Mouse (Mus musculus): ENCODE measurements around the gene Zfp94. TPM values are rescaled to one million over a fixed set of nuclear protein-coding genes. Genes with fewer than 3 reads are reported as not detected.

The Zfp94 gene
- polyA plus RNA-seq, 1 experiment: not detected

DNA sequence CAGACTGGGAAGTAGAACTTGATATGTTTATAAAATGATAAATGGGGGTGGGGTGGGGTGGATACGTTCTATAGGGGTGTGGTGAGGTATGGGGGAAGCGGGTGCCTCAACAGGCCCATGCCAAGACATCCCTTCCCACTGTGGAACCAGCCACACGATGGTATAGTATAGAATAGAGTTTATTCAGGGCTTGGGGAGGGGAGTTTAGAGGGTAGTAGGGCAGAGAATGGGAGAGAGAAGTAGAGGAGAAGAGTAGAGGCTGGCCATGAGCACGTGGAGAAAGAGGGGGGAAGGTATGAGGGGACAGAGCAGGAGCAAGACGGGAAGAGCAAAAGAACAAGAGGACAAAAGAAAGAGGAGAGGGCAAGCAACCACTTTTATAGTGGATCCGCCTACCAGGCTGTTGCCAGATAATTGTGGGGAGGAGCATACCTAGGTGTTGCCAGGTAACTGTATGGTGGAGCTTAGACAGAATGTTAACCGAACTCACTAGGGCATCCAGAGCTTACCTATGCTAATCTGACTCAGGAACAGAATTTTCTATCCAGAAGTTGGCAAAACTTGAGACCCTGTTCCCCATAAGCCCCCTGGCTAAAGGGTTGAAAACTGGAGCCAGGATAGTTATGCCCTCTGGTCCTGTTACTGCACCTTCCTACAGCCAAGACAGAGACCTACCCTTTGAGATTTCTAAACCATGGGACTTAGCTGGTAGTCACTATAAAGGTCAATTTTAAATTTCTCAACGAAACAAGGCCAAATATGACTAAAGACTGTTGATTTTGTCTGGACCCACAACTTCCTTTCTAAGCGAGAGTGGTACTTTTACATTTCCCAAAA is 62.5 kb downstream of the Zfp94 start:
- 57% methylated on average over 9 of the region's 9 CpGs for WGBS
- Histone ChIP-seq H3K4me1 (ENCODE audit: control insufficient read depth, insufficient read depth, low read length) (peaks cover 12% of the 10 kb centered on the region), H3K27ac (ENCODE audit: insufficient read depth, low read depth, low read length) (no peak overlapping the region), H3K4me3 (ENCODE audit: insufficient read depth, low read depth, low read length) (no peak overlapping the region)
- no peak for TF ChIP-seq CTCF (IDR thresholded peaks at IDR 0.05; ENCODE audit: insufficient read depth, low read depth, low read length)
- TF ChIP-seq POLR2A (IDR thresholded peaks at IDR 0.05; ENCODE audit: insufficient read depth, low read depth, low read length): no peak

Other genes starting within 250 kb of the Zfp94 start
- gene Zfp180, start 234.7 kb downstream of the Zfp94 start, polyA plus RNA-seq (2012; ENCODE audit: insufficient read depth, insufficient read length, low replicate concordance, missing spikeins): not detected in 2 replicates
- gene Zfp112, start 204.4 kb downstream of the Zfp94 start, polyA plus RNA-seq (2012; ENCODE audit: insufficient read depth, insufficient read length, low replicate concordance, missing spikeins): not detected in 2 replicates
- not detected in 2 replicates for gene Zfp235, start 182.5 kb downstream of the Zfp94 start, polyA plus RNA-seq (2012; ENCODE audit: insufficient read depth, insufficient read length, low replicate concordance, missing spikeins)
- gene Zfp114, start 141.6 kb downstream of the Zfp94 start, polyA plus RNA-seq (2012; ENCODE audit: insufficient read depth, insufficient read length, low replicate concordance, missing spikeins): not detected in 2 replicates
- gene Zfp111, start 105.2 kb downstream of the Zfp94 start, polyA plus RNA-seq (2012; ENCODE audit: insufficient read depth, insufficient read length, low replicate concordance, missing spikeins): not detected in 2 replicates
- not detected in 2 replicates for gene Zfp109, start 79.1 kb downstream of the Zfp94 start, polyA plus RNA-seq (2012; ENCODE audit: insufficient read depth, insufficient read length, low replicate concordance, missing spikeins)
- gene Zfp108, start 61.9 kb downstream of the Zfp94 start, polyA plus RNA-seq (2012; ENCODE audit: insufficient read depth, insufficient read length, low replicate concordance, missing spikeins): not detected in 2 replicates
- gene Zfp93, start 46.2 kb downstream of the Zfp94 start, polyA plus RNA-seq (2012; ENCODE audit: insufficient read depth, insufficient read length, low replicate concordance, missing spikeins): not detected in 2 replicates
- not detected in 2 replicates for gene Zfp61, start 15.4 kb downstream of the Zfp94 start, polyA plus RNA-seq (2012; ENCODE audit: insufficient read depth, insufficient read length, low replicate concordance, missing spikeins)
- not detected in 2 replicates for gene Tescl, start 17.3 kb upstream of the Zfp94 start, polyA plus RNA-seq (2012; ENCODE audit: insufficient read depth, insufficient read length, low replicate concordance, missing spikeins)
- not detected in 2 replicates for gene Lypd5, start 32.5 kb upstream of the Zfp94 start, polyA plus RNA-seq (2012; ENCODE audit: insufficient read depth, insufficient read length, low replicate concordance, missing spikeins)
- not detected in 2 replicates for gene Kcnn4, start 53.6 kb upstream of the Zfp94 start, polyA plus RNA-seq (2012; ENCODE audit: insufficient read depth, insufficient read length, low replicate concordance, missing spikeins)
- gene Smg9, start 83.0 kb upstream of the Zfp94 start, polyA plus RNA-seq (2012; ENCODE audit: insufficient read depth, insufficient read length, low replicate concordance, missing spikeins): not detected in 2 replicates
- gene Irgc1, start 135.6 kb upstream of the Zfp94 start, polyA plus RNA-seq (2012; ENCODE audit: insufficient read depth, insufficient read length, low replicate concordance, missing spikeins): not detected in 2 replicates
- not detected in 2 replicates for gene Plaur, start 145.8 kb upstream of the Zfp94 start, polyA plus RNA-seq (2012; ENCODE audit: insufficient read depth, insufficient read length, low replicate concordance, missing spikeins)
- not detected in 2 replicates for gene Cadm4, start 165.4 kb upstream of the Zfp94 start, polyA plus RNA-seq (2012; ENCODE audit: insufficient read depth, insufficient read length, low replicate concordance, missing spikeins)
- not detected in 2 replicates for gene Zfp428, start 190.3 kb upstream of the Zfp94 start, polyA plus RNA-seq (2012; ENCODE audit: insufficient read depth, insufficient read length, low replicate concordance, missing spikeins)
- not detected in 2 replicates for gene AC161166.1, start 195.8 kb upstream of the Zfp94 start, polyA plus RNA-seq (2012; ENCODE audit: insufficient read depth, insufficient read length, low replicate concordance, missing spikeins)
- not detected in 2 replicates for gene Irgq, start 214.0 kb upstream of the Zfp94 start, polyA plus RNA-seq (2012; ENCODE audit: insufficient read depth, insufficient read length, low replicate concordance, missing spikeins)
- gene Pinlyp, start 229.5 kb upstream of the Zfp94 start, polyA plus RNA-seq (2012; ENCODE audit: insufficient read depth, insufficient read length, low replicate concordance, missing spikeins): not detected in 2 replicates
- not detected in 2 replicates for gene Xrcc1, start 229.6 kb upstream of the Zfp94 start, polyA plus RNA-seq (2012; ENCODE audit: insufficient read depth, insufficient read length, low replicate concordance, missing spikeins)

Data from olfactory bulb, adult 2 months (tissue).